Mouse (Mus musculus): Measurements from ENCODE around the gene Rabl2. TPM values are rescaled to one million over a fixed set of nuclear protein-coding genes. Genes with fewer than 3 reads are reported as not detected.

Gene Rabl2
- polyA plus RNA-seq, 1 experiment, result 26.9 TPM

GRCm38 (mm10) chr15:89556401-89557178, 35.1 kb downstream of the Rabl2 start:
- no peak overlapping the region for H3K4me3 ChIP-seq (ENCODE audit: insufficient read depth, low read length)
- TF ChIP-seq CTCF (IDR thresholded peaks at IDR 0.05; ENCODE audit: borderline replicate concordance, insufficient read depth, low read length), result peak; percentile 10; the same call in 1 of the 2 replicates
- no peak for TF ChIP-seq POLR2A (IDR thresholded peaks at IDR 0.05; ENCODE audit: low read depth, low read length)
- H3K4me1 ChIP-seq (ENCODE audit: control insufficient read depth, insufficient read depth, low read length), result no peaks in the 10 kb centered on the region
- no peak overlapping the region for H3K27ac ChIP-seq (ENCODE audit: insufficient read depth, low read length)

DNA sequence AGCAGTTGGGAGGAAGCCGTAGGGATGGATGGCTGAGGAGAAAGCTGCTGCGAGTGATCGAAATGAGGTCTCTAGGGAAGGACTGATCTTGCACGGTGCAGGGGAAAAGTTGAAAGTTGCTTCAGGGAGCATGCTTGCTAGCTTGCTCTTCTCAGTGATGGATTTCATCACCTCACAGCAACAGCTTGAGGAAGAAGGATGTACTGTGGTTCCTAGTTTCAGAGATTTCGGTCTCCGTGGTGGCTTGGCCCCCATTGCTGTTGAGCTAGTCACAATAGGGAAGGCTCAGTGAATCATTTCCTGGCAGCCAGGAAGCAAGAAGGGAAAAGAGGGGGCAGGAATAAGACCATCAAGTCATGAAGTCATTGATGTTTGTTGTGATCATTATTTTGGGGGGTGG, 36.1 kb downstream of the Rabl2 start:
- H3K4me1 ChIP-seq (ENCODE audit: control insufficient read depth, insufficient read depth, low read length), result no peaks in the 10 kb centered on the region
- no peak overlapping the region for H3K27ac ChIP-seq (ENCODE audit: insufficient read depth, low read length)
- no peak for TF ChIP-seq CTCF (IDR thresholded peaks at IDR 0.05; ENCODE audit: borderline replicate concordance, insufficient read depth, low read length)
- no peak for TF ChIP-seq POLR2A (IDR thresholded peaks at IDR 0.05; ENCODE audit: low read depth, low read length)
- H3K4me3 ChIP-seq (ENCODE audit: insufficient read depth, low read length), result no peak overlapping the region

- Histone ChIP-seq H3K4me3 (ENCODE audit: insufficient read depth, low read length) (no peak overlapping the region), H3K4me1 (ENCODE audit: control insufficient read depth, insufficient read depth, low read length) (no peaks in the 10 kb centered on the region), H3K27ac (ENCODE audit: insufficient read depth, low read length) (no peak overlapping the region)
- TF ChIP-seq POLR2A (IDR thresholded peaks at IDR 0.05; ENCODE audit: low read depth, low read length) (no peak), CTCF (IDR thresholded peaks at IDR 0.05; ENCODE audit: borderline replicate concordance, insufficient read depth, low read length) (no peak)
Observed at GRCm38 (mm10) chr15:89551733-89552132, 40.0 kb downstream of the Rabl2 start.

DNA sequence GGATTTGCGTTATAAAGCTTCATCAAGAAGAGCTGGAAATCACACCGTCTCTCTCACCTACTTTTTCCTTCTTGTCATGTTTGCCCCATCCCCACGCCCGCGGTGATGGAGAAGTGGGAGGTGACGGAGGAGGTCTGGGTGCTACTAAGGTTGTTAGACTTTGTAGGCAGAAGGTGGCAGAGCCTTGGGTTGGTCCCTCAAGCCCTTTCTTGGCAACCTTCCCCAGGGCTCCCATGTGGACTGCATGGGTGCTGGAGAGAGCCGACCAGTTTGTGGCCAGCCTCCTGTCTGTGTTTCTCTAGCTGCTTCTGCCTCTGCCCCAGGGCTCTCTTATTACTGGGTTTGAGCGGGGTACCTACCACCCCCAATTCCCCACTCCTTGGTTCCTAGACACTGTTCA, 41.2 kb downstream of the Rabl2 start:
- Histone ChIP-seq H3K4me1 (ENCODE audit: control insufficient read depth, insufficient read depth, low read length) (no peaks in the 10 kb centered on the region), H3K27ac (ENCODE audit: insufficient read depth, low read length) (no peak overlapping the region), H3K4me3 (ENCODE audit: insufficient read depth, low read length) (no peak overlapping the region)
- TF ChIP-seq POLR2A (IDR thresholded peaks at IDR 0.05; ENCODE audit: low read depth, low read length), result no peak
- no peak for TF ChIP-seq CTCF (IDR thresholded peaks at IDR 0.05; ENCODE audit: borderline replicate concordance, insufficient read depth, low read length)

- Histone ChIP-seq H3K4me3 (ENCODE audit: insufficient read depth, low read length) (no peak overlapping the region), H3K4me1 (ENCODE audit: control insufficient read depth, insufficient read depth, low read length) (no peaks in the 10 kb centered on the region), H3K27ac (ENCODE audit: insufficient read depth, low read length) (no peak overlapping the region)
- TF ChIP-seq POLR2A (IDR thresholded peaks at IDR 0.05; ENCODE audit: low read depth, low read length) (no peak), CTCF (IDR thresholded peaks at IDR 0.05; ENCODE audit: borderline replicate concordance, insufficient read depth, low read length) (no peak)
Observed at GRCm38 (mm10) chr15:89548837-89549236, 42.9 kb downstream of the Rabl2 start.

DNA sequence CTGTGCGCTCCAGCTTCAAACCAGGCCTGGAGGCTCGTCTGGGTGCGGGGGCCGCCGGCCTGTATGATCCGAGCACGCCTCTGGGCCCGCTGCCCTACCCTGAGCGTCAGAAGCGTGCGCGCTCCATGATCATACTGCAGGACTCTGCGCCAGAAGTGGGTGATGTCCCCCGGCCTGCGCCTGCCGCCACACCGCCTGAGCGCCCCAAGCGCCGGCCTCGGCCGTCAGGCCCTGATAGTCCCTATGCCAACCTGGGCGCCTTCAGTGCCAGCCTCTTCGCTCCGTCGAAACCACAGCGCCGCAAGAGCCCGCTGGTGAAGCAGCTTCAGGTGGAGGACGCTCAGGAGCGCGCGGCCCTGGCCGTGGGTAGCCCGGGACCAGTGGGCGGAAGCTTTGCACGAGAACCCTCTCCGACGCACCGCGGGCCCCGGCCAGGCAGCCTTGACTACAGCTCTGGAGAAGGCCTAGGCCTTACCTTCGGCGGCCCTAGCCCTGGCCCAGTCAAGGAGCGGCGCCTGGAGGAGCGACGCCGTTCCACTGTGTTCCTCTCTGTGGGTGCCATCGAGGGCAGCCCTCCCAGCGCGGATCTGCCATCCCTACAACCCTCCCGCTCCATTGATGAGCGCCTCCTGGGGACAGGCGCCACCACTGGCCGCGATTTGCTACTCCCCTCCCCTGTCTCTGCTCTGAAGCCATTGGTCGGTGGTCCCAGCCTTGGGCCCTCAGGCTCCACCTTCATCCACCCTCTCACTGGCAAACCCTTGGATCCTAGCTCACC, 43.7 kb downstream of the Rabl2 start:
- TF ChIP-seq CTCF (IDR thresholded peaks at IDR 0.05; ENCODE audit: borderline replicate concordance, insufficient read depth, low read length) (no peak), POLR2A (IDR thresholded peaks at IDR 0.05; ENCODE audit: low read depth, low read length) (no peak)
- Histone ChIP-seq H3K4me3 (ENCODE audit: insufficient read depth, low read length) (no peak overlapping the region), H3K4me1 (ENCODE audit: control insufficient read depth, insufficient read depth, low read length) (no peaks in the 10 kb centered on the region), H3K27ac (ENCODE audit: insufficient read depth, low read length) (no peak overlapping the region)

- Histone ChIP-seq H3K27ac (ENCODE audit: insufficient read depth, low read length) (no peak overlapping the region), H3K4me1 (ENCODE audit: control insufficient read depth, insufficient read depth, low read length) (no peaks in the 10 kb centered on the region), H3K4me3 (ENCODE audit: insufficient read depth, low read length) (no peak overlapping the region)
- TF ChIP-seq CTCF (IDR thresholded peaks at IDR 0.05; ENCODE audit: borderline replicate concordance, insufficient read depth, low read length) (no peak), POLR2A (IDR thresholded peaks at IDR 0.05; ENCODE audit: low read depth, low read length) (no peak)
Observed at GRCm38 (mm10) chr15:89547321-89547720, 44.4 kb downstream of the Rabl2 start.

- no peak for TF ChIP-seq POLR2A (IDR thresholded peaks at IDR 0.05; ENCODE audit: low read depth, low read length)
- TF ChIP-seq CTCF (IDR thresholded peaks at IDR 0.05; ENCODE audit: borderline replicate concordance, insufficient read depth, low read length), result no peak
- Histone ChIP-seq H3K4me3 (ENCODE audit: insufficient read depth, low read length) (no peak overlapping the region), H3K27ac (ENCODE audit: insufficient read depth, low read length) (no peak overlapping the region), H3K4me1 (ENCODE audit: control insufficient read depth, insufficient read depth, low read length) (no peaks in the 10 kb centered on the region)
Observed at GRCm38 (mm10) chr15:89544171-89544570, 47.6 kb downstream of the Rabl2 start.

GRCm38 (mm10) chr15:89533843-89534207, 57.9 kb downstream of the Rabl2 start:
- Histone ChIP-seq H3K4me3 (ENCODE audit: insufficient read depth, low read length) (no peak overlapping the region), H3K4me1 (ENCODE audit: control insufficient read depth, insufficient read depth, low read length) (no peaks in the 10 kb centered on the region), H3K27ac (ENCODE audit: insufficient read depth, low read length) (no peak overlapping the region)
- TF ChIP-seq POLR2A (IDR thresholded peaks at IDR 0.05; ENCODE audit: low read depth, low read length) (no peak), CTCF (IDR thresholded peaks at IDR 0.05; ENCODE audit: borderline replicate concordance, insufficient read depth, low read length) (no peak)

All from embryonic fibroblast, embryonic 13.5 days (primary cell).